Mouse (Mus musculus): ENCODE measurements around the gene Camk2b. TPM values are rescaled to one million over a fixed set of nuclear protein-coding genes. Genes with fewer than 3 reads are reported as not detected.
"Not testable (repeated sequence)": the region's sequence is repeated elsewhere in the genome, so short reads cannot be mapped to it uniquely, and the experiment has no call there.

Gene Camk2b
- polyA plus RNA-seq (2014; fragmentation: Nextera tagmentation; extraction: Ambion mirVana), result 0.41 and 0.59 TPM in 2 replicates

GRCm38 (mm10) chr11:6066176-6066575 is at the start of gene Camk2b:
Gene Camk2b (minus strand): TSS chr11:6066362.
- no peak for DNase-seq
- no peak within 1 kb of the TSS for H3K27ac ChIP-seq (ENCODE audit: low read depth)
- H3K27me3 ChIP-seq (ENCODE audit: insufficient read depth, low read length), result peaks cover 71% of the 10 kb centered on the region
- peak within 1 kb of the TSS; percentile 47 for H3K4me3 ChIP-seq (ENCODE audit: low read depth, low read length)
- H3K4me1 ChIP-seq (ENCODE audit: insufficient read depth), result no peaks in the 10 kb centered on the region
- no peaks in the 10 kb centered on the region for H3K9me3 ChIP-seq (ENCODE audit: low read depth, low read length)
- H3K36me3 ChIP-seq (ENCODE audit: insufficient read depth), result no peaks in the 10 kb centered on the region
- peak within 1 kb of the TSS; percentile 29 for H3K9ac ChIP-seq
- no peak for TF ChIP-seq CTCF (IDR thresholded peaks at IDR 0.05; ENCODE audit: low read depth)
- 13% methylated on average over 6 of the region's 6 CpGs for WGBS
- peak within 1 kb of the TSS; percentile 84 for H3K4me2 ChIP-seq
- no peak for ATAC-seq (ENCODE audit: insufficient read depth)

GRCm38 (mm10) chr11:6111734-6112484 is 45.7 kb upstream of the Camk2b start:
- no peaks in the 10 kb centered on the region for H3K27me3 ChIP-seq (ENCODE audit: insufficient read depth, low read length)
- ATAC-seq (ENCODE audit: insufficient read depth), result no peak
- H3K9ac ChIP-seq, result no peak overlapping the region
- H3K27ac ChIP-seq (ENCODE audit: low read depth), result no peak overlapping the region
- H3K4me2 ChIP-seq, result no peak overlapping the region
- no peaks in the 10 kb centered on the region for H3K9me3 ChIP-seq (ENCODE audit: low read depth, low read length)
- no peak overlapping the region for H3K4me3 ChIP-seq (ENCODE audit: low read depth, low read length)
- no peaks in the 10 kb centered on the region for H3K4me1 ChIP-seq (ENCODE audit: insufficient read depth)
- WGBS, result 89% methylated on average over 5 of the region's 5 CpGs
- DNase-seq, result no peak
- H3K36me3 ChIP-seq (ENCODE audit: insufficient read depth), result peaks cover 43% of the 10 kb centered on the region
- no peak for TF ChIP-seq CTCF (IDR thresholded peaks at IDR 0.05; ENCODE audit: low read depth)

GRCm38 (mm10) chr11:6109990-6110389 is 43.8 kb upstream of the Camk2b start:
- Histone ChIP-seq H3K4me3 (ENCODE audit: low read depth, low read length) (no peak overlapping the region), H3K27ac (ENCODE audit: low read depth) (no peak overlapping the region), H3K36me3 (ENCODE audit: insufficient read depth) (peaks cover 49% of the 10 kb centered on the region), H3K4me2 (no peak overlapping the region), H3K27me3 (ENCODE audit: insufficient read depth, low read length) (no peaks in the 10 kb centered on the region), H3K9me3 (ENCODE audit: low read depth, low read length) (no peaks in the 10 kb centered on the region), H3K9ac (no peak overlapping the region), H3K4me1 (ENCODE audit: insufficient read depth) (no peaks in the 10 kb centered on the region)
- DNase-seq (no peak), ATAC-seq (ENCODE audit: insufficient read depth) (no peak)
- no peak for TF ChIP-seq CTCF (IDR thresholded peaks at IDR 0.05; ENCODE audit: low read depth)

GRCm38 (mm10) chr11:6108296-6108695 is 42.1 kb upstream of the Camk2b start:
- H3K4me3 ChIP-seq (ENCODE audit: low read depth, low read length), result no peak overlapping the region

GRCm38 (mm10) chr11:6107722-6108121 is 41.6 kb upstream of the Camk2b start:
- no peak overlapping the region for H3K4me3 ChIP-seq (ENCODE audit: low read depth, low read length)
- no peaks in the 10 kb centered on the region for H3K4me1 ChIP-seq (ENCODE audit: insufficient read depth)
- H3K9ac ChIP-seq, result no peak overlapping the region
- no peak for TF ChIP-seq CTCF (IDR thresholded peaks at IDR 0.05; ENCODE audit: low read depth)
- H3K27me3 ChIP-seq (ENCODE audit: insufficient read depth, low read length), result no peaks in the 10 kb centered on the region
- no peaks in the 10 kb centered on the region for H3K9me3 ChIP-seq (ENCODE audit: low read depth, low read length)
- H3K27ac ChIP-seq (ENCODE audit: low read depth), result no peak overlapping the region
- H3K4me2 ChIP-seq, result no peak overlapping the region
- H3K36me3 ChIP-seq (ENCODE audit: insufficient read depth), result peaks cover 40% of the 10 kb centered on the region
- 78% methylated on average over 3 of the region's 3 CpGs for WGBS
- no peak for ATAC-seq (ENCODE audit: insufficient read depth)
- no peak for DNase-seq

More at GRCm38 (mm10) chr11:6108296-6108695, 42.1 kb upstream of the Camk2b start:
- DNase-seq (no peak), ATAC-seq (ENCODE audit: insufficient read depth) (no peak)
- Histone ChIP-seq H3K27ac (ENCODE audit: low read depth) (no peak overlapping the region), H3K27me3 (ENCODE audit: insufficient read depth, low read length) (no peaks in the 10 kb centered on the region), H3K9me3 (ENCODE audit: low read depth, low read length) (no peaks in the 10 kb centered on the region), H3K36me3 (ENCODE audit: insufficient read depth) (peaks cover 43% of the 10 kb centered on the region), H3K9ac (no peak overlapping the region), H3K4me2 (no peak overlapping the region), H3K4me1 (ENCODE audit: insufficient read depth) (no peaks in the 10 kb centered on the region)
- no peak for TF ChIP-seq CTCF (IDR thresholded peaks at IDR 0.05; ENCODE audit: low read depth)
- WGBS, result 88% methylated on average over 5 of the region's 5 CpGs

GRCm38 (mm10) chr11:6104734-6105133 is 38.6 kb upstream of the Camk2b start:
- DNase-seq, result no peak
- Histone ChIP-seq H3K36me3 (ENCODE audit: insufficient read depth) (peaks cover 21% of the 10 kb centered on the region), H3K9ac (no peak overlapping the region), H3K27ac (ENCODE audit: low read depth) (no peak overlapping the region), H3K9me3 (ENCODE audit: low read depth, low read length) (no peaks in the 10 kb centered on the region), H3K27me3 (ENCODE audit: insufficient read depth, low read length) (no peaks in the 10 kb centered on the region), H3K4me2 (no peak overlapping the region), H3K4me3 (ENCODE audit: low read depth, low read length) (no peak overlapping the region), H3K4me1 (ENCODE audit: insufficient read depth) (no peaks in the 10 kb centered on the region)
- no peak for TF ChIP-seq CTCF (IDR thresholded peaks at IDR 0.05; ENCODE audit: low read depth)
- WGBS, result 81% methylated on average over 5 of the region's 5 CpGs
- ATAC-seq (ENCODE audit: insufficient read depth), result no peak

GRCm38 (mm10) chr11:6096637-6097036 is 30.5 kb upstream of the Camk2b start:
- not testable (repeated sequence) for H3K27ac ChIP-seq (ENCODE audit: low read depth); ATAC-seq (ENCODE audit: insufficient read depth); H3K9ac ChIP-seq; DNase-seq; H3K4me2 ChIP-seq; H3K9me3 ChIP-seq (ENCODE audit: low read depth, low read length); H3K4me3 ChIP-seq (ENCODE audit: low read depth, low read length); H3K36me3 ChIP-seq (ENCODE audit: insufficient read depth); H3K4me1 ChIP-seq (ENCODE audit: insufficient read depth); H3K27me3 ChIP-seq (ENCODE audit: insufficient read depth, low read length)
- 100% methylated on average over 2 of the region's 3 CpGs for WGBS

Measured in lung, embryonic 14.5 days (tissue).